8 mouse cellular contexts compared by ENCODE assay signal in genomic region chr1:152888086-152888485, GRCm38 (mm10). TPM values are rescaled to one million over a fixed set of nuclear protein-coding genes. Genes with fewer than 3 reads are reported as not detected.
DNase-seq lines count a peak whose midpoint lies in the region; ATAC-seq and TF ChIP-seq lines count a peak whose summit lies in the region.
"Not testable (repeated sequence)": the region's sequence is repeated elsewhere in the genome, so short reads cannot be mapped to it uniquely, and the experiment has no call there.

No protein-coding gene starts in this region.

- H3K4me2 ChIP-seq in kidney, postnatal 0 days (ENCODE audit: low read length), result not testable (repeated sequence)

- H3K79me2 ChIP-seq in liver, adult 2 months (ENCODE audit: control insufficient read depth, insufficient read depth, low read length), result not testable (repeated sequence)

- not testable (repeated sequence) for TF ChIP-seq CTCF in kidney, adult 2 months (conservative IDR thresholded peaks at IDR 0.05; ENCODE audit: insufficient read depth, insufficient read length, low read depth, low read length); liver, adult 2 months (IDR thresholded peaks at IDR 0.05; ENCODE audit: low read depth, low read length)
- 0 out of 2 replicates have a peak, but pooled peaks have one; percentile 8 for TF ChIP-seq CTCF in kidney, postnatal 0 days (IDR thresholded peaks at IDR 0.05; ENCODE audit: low read depth)

- H3K27me3 ChIP-seq in kidney, adult 2 months (replicated peaks; ENCODE audit: control insufficient read depth, insufficient read depth, low read length); kidney, postnatal 0 days (ENCODE audit: insufficient read depth, low read length); liver, adult 2 months (ENCODE audit: control insufficient read depth, insufficient read depth, low read length): not testable (repeated sequence)

- DNase-seq in A20 (ENCODE audit: low read depth, low spot score), result peak; percentile 24
- peak; percentile 30 for DNase-seq in kidney, adult 11 months
- DNase-seq in kidney, adult 2 months, result peak; percentile 67
- peak; percentile 7 to 61 for DNase-seq in kidney, adult 8-10 months
- DNase-seq in kidney, adult 9 months, result peak; percentile 68
- not testable (repeated sequence) for DNase-seq in kidney, postnatal 0 days (ENCODE audit: low spot score)
- peak; percentile 26 for DNase-seq in kidney, postnatal 14 days
- DNase-seq in liver, adult 2 months (ENCODE audit: extremely low read depth, low read depth, low spot score), result peak; percentile 43

- not testable (repeated sequence) for H3K9ac ChIP-seq in kidney, postnatal 0 days (ENCODE audit: low read depth, low read length); liver, adult 2 months (ENCODE audit: low read depth, low read length)

- not testable (repeated sequence) for TF ChIP-seq POLR2A in kidney, adult 2 months (IDR thresholded peaks at IDR 0.05; ENCODE audit: low read depth, low read length); liver, adult 2 months (IDR thresholded peaks at IDR 0.05; ENCODE audit: extremely low read depth, insufficient read depth, low read length)

- WGBS in kidney, adult 2 months, result 49% methylated on average over 4 of the region's 5 CpGs
- 75% methylated on average over 3 of the region's 5 CpGs for WGBS in kidney, postnatal 0 days
- 48% methylated on average over 4 of the region's 5 CpGs for WGBS in liver, adult 2 months

- not testable (repeated sequence) for H3K36me3 ChIP-seq in kidney, adult 2 months (ENCODE audit: control insufficient read depth, insufficient read depth, low read length); kidney, postnatal 0 days (ENCODE audit: insufficient read depth, low read length); liver, adult 2 months (ENCODE audit: control insufficient read depth, insufficient read depth, low read length)

- not testable (repeated sequence) for H3K4me1 ChIP-seq in kidney, adult 2 months (ENCODE audit: control insufficient read depth, insufficient read depth, low read length); kidney, postnatal 0 days (replicated peaks; ENCODE audit: insufficient read depth, low read length); liver, adult 2 months (ENCODE audit: control insufficient read depth, insufficient read depth, low read length)

- H3K9me3 ChIP-seq in kidney, postnatal 0 days (replicated peaks; ENCODE audit: low read length), result not testable (repeated sequence)

- H3K27ac ChIP-seq in kidney, adult 2 months (ENCODE audit: insufficient read depth, low read depth, low read length); kidney, postnatal 0 days; liver, adult 2 months (replicated peaks; ENCODE audit: insufficient read depth, low read depth, low read length): not testable (repeated sequence)

- not testable (repeated sequence) for ATAC-seq in kidney, postnatal 0 days (replicated peaks; ENCODE audit: low FRiP score, low read depth)

- not testable (repeated sequence) for H3K4me3 ChIP-seq in kidney, adult 2 months (ENCODE audit: insufficient read depth, low read depth, low read length); kidney, postnatal 0 days (replicated peaks; ENCODE audit: low read depth, low read length); liver, adult 2 months (ENCODE audit: insufficient read depth, low read depth, low read length)

RNA-seq across cellular contexts. Expression of gene Smg7, which starts 14.4 kb away (rescaled TPM):
- polyA plus RNA-seq in kidney, adult 2 months (2012; rRNA removed), result 46.8 and 56.1 TPM in 2 replicates
- 23.0 and 23.1 TPM in 2 replicates for polyA plus RNA-seq in kidney, postnatal 0 days (2015; fragmentation: Nextera tagmentation; extraction: Ambion mirVana)
- total RNA-seq in liver, adult 2 months (2014; rRNA removed), result 13.8 and 16.8 TPM in 2 replicates
- polyA plus RNA-seq in liver, adult 2 months (2012; rRNA removed), result 15.0 and 21.8 TPM in 2 replicates
